Mouse (Mus musculus): ENCODE results near the gene Syp. TPM values are rescaled to one million over a fixed set of nuclear protein-coding genes. Genes with fewer than 3 reads are reported as not detected.

Gene Syp
- polyA plus RNA-seq, 2 experiments from 2014 or later = 9.3 TPM

Other genes starting within 250 kb of the Syp start
- 10 to 100 TPM; 48.7 to 55.3 TPM for gene Foxp3, start 64.8 kb upstream of the Syp start, polyA plus RNA-seq (2017; shearing (Covaris generic))
- gene Ppp1r3f, start 64.2 kb upstream of the Syp start, polyA plus RNA-seq (2017; shearing (Covaris generic)) = 1 to 10 TPM; 3.4 to 9.2 TPM
- 10 to 100 TPM; 14.0 to 27.4 TPM for gene Ccdc22, start 33.0 kb upstream of the Syp start, polyA plus RNA-seq (2017; shearing (Covaris generic))
- not detected for gene Cacna1f, start 31.4 kb upstream of the Syp start, polyA plus RNA-seq (2017; shearing (Covaris generic))
- gene Prickle3, start 18.8 kb downstream of the Syp start, polyA plus RNA-seq (2017; shearing (Covaris generic)) = 1 to 10 TPM; 8.3 to 9.4 TPM
- 100 to 1,000 TPM; 147 to 155 TPM for gene Plp2, start 32.9 kb downstream of the Syp start, polyA plus RNA-seq (2017; shearing (Covaris generic))
- not detected for gene Magix, start 42.8 kb downstream of the Syp start, polyA plus RNA-seq (2017; shearing (Covaris generic))
- 10 to 100 TPM; 50.8 to 69.7 TPM for gene Gpkow, start 58.7 kb downstream of the Syp start, polyA plus RNA-seq (2017; shearing (Covaris generic))
- gene Wdr45, start 75.9 kb downstream of the Syp start, polyA plus RNA-seq (2017; shearing (Covaris generic)) = 10 to 100 TPM; 42.8 to 76.1 TPM
- gene Gm45208, start 83.8 kb downstream of the Syp start, polyA plus RNA-seq (2017; shearing (Covaris generic)) = 1 to 10 TPM in 1 of 2 experiments, not detected in 1; 1.0 TPM
- 10 to 100 TPM; 33.9 to 40.0 TPM for gene Praf2, start 90.0 kb downstream of the Syp start, polyA plus RNA-seq (2017; shearing (Covaris generic))
- gene Ccdc120, start 112.4 kb downstream of the Syp start, polyA plus RNA-seq (2017; shearing (Covaris generic)) = under 1 TPM; 0.20 to 0.52 TPM
- gene Tfe3, start 124.1 kb downstream of the Syp start, polyA plus RNA-seq (2017; shearing (Covaris generic)) = 10 to 100 TPM in 1 of 2 experiments, 1 to 10 TPM in 1; 8.5 to 14.4 TPM
- gene Gripap1, start 151.3 kb downstream of the Syp start, polyA plus RNA-seq (2017; shearing (Covaris generic)) = 10 to 100 TPM; 58.7 to 98.2 TPM
- gene Kcnd1, start 183.8 kb downstream of the Syp start, polyA plus RNA-seq (2017; shearing (Covaris generic)) = under 1 TPM; 0.63 to 0.72 TPM
- 10 to 100 TPM; 13.7 to 28.6 TPM for gene Otud5, start 202.9 kb downstream of the Syp start, polyA plus RNA-seq (2017; shearing (Covaris generic))
- gene Pim2, start 239.8 kb downstream of the Syp start, polyA plus RNA-seq (2017; shearing (Covaris generic)) = 10 to 100 TPM; 33.6 to 41.9 TPM
- gene Slc35a2, start 245.6 kb downstream of the Syp start, polyA plus RNA-seq (2017; shearing (Covaris generic)) = 10 to 100 TPM; 17.1 to 35.7 TPM

Data from CD4-positive, CD25-positive, alpha-beta regulatory T cell, adult 4 months (primary cell).